ENCODE assay signal across 8 mouse cellular contexts in genomic region chr7:83884921-83885532, GRCm38 (mm10). TPM values are rescaled to one million over a fixed set of nuclear protein-coding genes. Genes with fewer than 3 reads are reported as not detected.
DNase-seq lines count a peak whose midpoint lies in the region; ATAC-seq and TF ChIP-seq lines count a peak whose summit lies in the region.

No protein-coding gene starts in this region.

- H3K4me3 ChIP-seq in left cerebral cortex, adult 2 months, result peak overlapping the region; percentile 78
- H3K4me3 ChIP-seq in embryonic facial prominence, embryonic 12.5 days, result peak overlapping the region; percentile 86
- H3K4me3 ChIP-seq in hindbrain, embryonic 13.5 days, result peak overlapping the region; percentile 83
- H3K4me3 ChIP-seq in lung, embryonic 15.5 days, result peak overlapping the region; percentile 80

- no peak for ATAC-seq in embryonic facial prominence, embryonic 12.5 days (ENCODE audit: insufficient number of reproducible peaks, insufficient read depth, low FRiP score, low TSS enrichment)
- no peak; the same call in 1 of the 2 replicates for ATAC-seq in hindbrain, embryonic 13.5 days (ENCODE audit: low FRiP score)
- ATAC-seq in lung, embryonic 15.5 days (ENCODE audit: borderline replicate concordance, extremely low read depth, low FRiP score, low TSS enrichment), result peak; percentile 5; the same call in 1 of the 2 replicates

- no peaks in the 10 kb centered on the region for H3K9me3 ChIP-seq in embryonic facial prominence, embryonic 12.5 days
- no peaks in the 10 kb centered on the region for H3K9me3 ChIP-seq in hindbrain, embryonic 13.5 days
- H3K9me3 ChIP-seq in lung, embryonic 15.5 days, result no peaks in the 10 kb centered on the region

- peaks cover 11% of the 10 kb centered on the region for H3K36me3 ChIP-seq in embryonic facial prominence, embryonic 12.5 days
- H3K36me3 ChIP-seq in hindbrain, embryonic 13.5 days, result peaks cover 5% of the 10 kb centered on the region
- peaks cover 9% of the 10 kb centered on the region; the same call in 1 of the 2 replicates for H3K36me3 ChIP-seq in lung, embryonic 15.5 days

- intact Hi-C loops in left cerebral cortex, adult 2 months (cut with DNase I), result loop anchor here (2.0 to 5.0 kb wide), 2 partner anchors 70 to 318 kb away; no protein-coding TSS in a partner anchor
- intact Hi-C loops in left cerebral cortex, postnatal 14 days (cut with DNase I), result loop anchor here (5.0 to 10.0 kb wide), 2 partner anchors 73 to 320 kb away; no protein-coding TSS in a partner anchor

- H3K27ac ChIP-seq in left cerebral cortex, adult 2 months, result peak overlapping the region; percentile 97; the same call in 1 of the 2 replicates
- H3K27ac ChIP-seq in embryonic facial prominence, embryonic 12.5 days, result peak overlapping the region; percentile 97
- peak overlapping the region; percentile 94 for H3K27ac ChIP-seq in hindbrain, embryonic 13.5 days
- peak overlapping the region; percentile 98 for H3K27ac ChIP-seq in lung, embryonic 15.5 days

- WGBS in embryonic facial prominence, embryonic 12.5 days, result 36% methylated on average over 6 of the region's 6 CpGs
- 38% methylated on average over 6 of the region's 6 CpGs for WGBS in hindbrain, embryonic 13.5 days
- 28% methylated on average over 6 of the region's 6 CpGs for WGBS in lung, embryonic 15.5 days

- no peak for TF ChIP-seq CTCF in left cerebral cortex, adult 2 months (IDR thresholded peaks at IDR 0.05)

- peaks cover 27% of the 10 kb centered on the region for H3K4me1 ChIP-seq in embryonic facial prominence, embryonic 12.5 days
- peaks cover 39% of the 10 kb centered on the region for H3K4me1 ChIP-seq in hindbrain, embryonic 13.5 days (replicated peaks)
- peaks cover 41% of the 10 kb centered on the region for H3K4me1 ChIP-seq in lung, embryonic 15.5 days

- peak overlapping the region; percentile 91 for H3K4me2 ChIP-seq in embryonic facial prominence, embryonic 12.5 days (replicated peaks)
- peak overlapping the region; percentile 89 for H3K4me2 ChIP-seq in hindbrain, embryonic 13.5 days
- H3K4me2 ChIP-seq in lung, embryonic 15.5 days, result peak overlapping the region; percentile 83

- no peaks in the 10 kb centered on the region for H3K27me3 ChIP-seq in embryonic facial prominence, embryonic 12.5 days
- no peaks in the 10 kb centered on the region for H3K27me3 ChIP-seq in hindbrain, embryonic 13.5 days
- no peaks in the 10 kb centered on the region for H3K27me3 ChIP-seq in lung, embryonic 15.5 days

- no peak for DNase-seq in left cerebral cortex, adult 2 months (ENCODE audit: extremely low spot score in 1 of 2, low spot score in 2 of 2)
- no peak for DNase-seq in left cerebral cortex, postnatal 14 days (ENCODE audit: low spot score in 2 of 2)
- DNase-seq in spleen, postnatal 36 days (ENCODE audit: low spot score in 2 of 2), result peak; percentile 35 to 65
- DNase-seq in left cerebral cortex, adult 9 months (ENCODE audit: low spot score in 2 of 2), result no peak
- no peak for DNase-seq in gastrocnemius, adult 18-20 months (ENCODE audit: low spot score)

- H3K9ac ChIP-seq in embryonic facial prominence, embryonic 12.5 days, result peak overlapping the region; percentile 96
- H3K9ac ChIP-seq in hindbrain, embryonic 13.5 days, result peak overlapping the region; percentile 91
- H3K9ac ChIP-seq in lung, embryonic 15.5 days, result peak overlapping the region; percentile 93; the same call in 1 of the 2 replicates

RNA-seq across cellular contexts. Expression of gene Mesd, which starts 0.8 kb away (rescaled TPM):
- total RNA-seq in left cerebral cortex, adult 2 months (2021), result 10 to 100 TPM; 53.5 to 60.4 TPM
- 10 to 100 TPM; 44.6 to 54.9 TPM for total RNA-seq in left cerebral cortex, postnatal 14 days (2021)
- 111 and 113 TPM in 2 replicates for polyA plus RNA-seq in embryonic facial prominence, embryonic 12.5 days (2016; fragmentation: Nextera tagmentation; extraction: Ambion mirVana)
- polyA plus RNA-seq in hindbrain, embryonic 13.5 days (2015; fragmentation: Nextera tagmentation; extraction: Ambion mirVana), result 73.6 and 74.5 TPM in 2 replicates
- 135 and 136 TPM in 2 replicates for polyA plus RNA-seq in lung, embryonic 15.5 days (2015; fragmentation: Nextera tagmentation; extraction: Ambion mirVana)
- 10 to 100 TPM; 23.4 to 28.7 TPM for total RNA-seq in gastrocnemius, adult 18-20 months (2021)

RNA-seq across cellular contexts. Expression of gene Tlnrd1, which starts 0.9 kb away (rescaled TPM):
- 10 to 100 TPM; 22.8 to 26.9 TPM for total RNA-seq in left cerebral cortex, adult 2 months (2021)
- 10 to 100 TPM; 18.5 to 20.7 TPM for total RNA-seq in left cerebral cortex, postnatal 14 days (2021)
- 29.3 and 29.8 TPM in 2 replicates for polyA plus RNA-seq in embryonic facial prominence, embryonic 12.5 days (2016; fragmentation: Nextera tagmentation; extraction: Ambion mirVana)
- 7.5 and 7.6 TPM in 2 replicates for polyA plus RNA-seq in hindbrain, embryonic 13.5 days (2015; fragmentation: Nextera tagmentation; extraction: Ambion mirVana)
- 17.6 and 19.8 TPM in 2 replicates for polyA plus RNA-seq in lung, embryonic 15.5 days (2015; fragmentation: Nextera tagmentation; extraction: Ambion mirVana)
- total RNA-seq in gastrocnemius, adult 18-20 months (2021), result 1 to 10 TPM; 1.4 to 3.6 TPM

Comparison
In these comparisons a context has a peak if more than half of its experiments do, and no peak if none do; other contexts are left out.
1. DNase-seq: peak in spleen, postnatal 36 days (2 of 2); none in left cerebral cortex, adult 2 months (0 of 2), left cerebral cortex, postnatal 14 days (0 of 2), left cerebral cortex, adult 9 months (0 of 2) and gastrocnemius, adult 18-20 months (single experiment).
2. RNA of gene Tlnrd1, which starts 0.9 kb away (total RNA-seq): 22.8 to 26.9 TPM in left cerebral cortex, adult 2 months and 18.5 to 20.7 TPM in left cerebral cortex, postnatal 14 days; 1.4 to 3.6 TPM in gastrocnemius, adult 18-20 months; every median in the first group is over 4 times any median in the second.
3. Peak in every context shown above with its lines, with median percentiles within 50 percentile points of each other: H3K27ac ChIP-seq, H3K4me3 ChIP-seq, H3K4me2 ChIP-seq and H3K9ac ChIP-seq.